Mouse (Mus musculus) left cerebral cortex, postnatal 14 days (tissue): ENCODE measurements around the gene Cidec. TPM values are rescaled to one million over a fixed set of nuclear protein-coding genes. Genes with fewer than 3 reads are reported as not detected.

Source experiments
- DNase-seq, 2 experiments: peaks; one replicate each; pipeline ENCODE4 v3.0.0; 2021 to 2022; ENCODE audit warnings: low spot score in 2 of 2, mixed read lengths in 1 of 2
- intact Hi-C: fragments of 180-260 bp; cut with DNase I; formaldehyde crosslinking; loops from one replicate; pipeline ENCODE4 v1.15.1; 2025
- total RNA-seq, 2 experiments: library from RNA; stranded (reverse); gene quantifications; 2 replicates each; pipeline ENCODE4 v1.2.3; 2021

Gene Cidec
- total RNA-seq, 2 experiments from 2014 or later = not detected

DNA sequence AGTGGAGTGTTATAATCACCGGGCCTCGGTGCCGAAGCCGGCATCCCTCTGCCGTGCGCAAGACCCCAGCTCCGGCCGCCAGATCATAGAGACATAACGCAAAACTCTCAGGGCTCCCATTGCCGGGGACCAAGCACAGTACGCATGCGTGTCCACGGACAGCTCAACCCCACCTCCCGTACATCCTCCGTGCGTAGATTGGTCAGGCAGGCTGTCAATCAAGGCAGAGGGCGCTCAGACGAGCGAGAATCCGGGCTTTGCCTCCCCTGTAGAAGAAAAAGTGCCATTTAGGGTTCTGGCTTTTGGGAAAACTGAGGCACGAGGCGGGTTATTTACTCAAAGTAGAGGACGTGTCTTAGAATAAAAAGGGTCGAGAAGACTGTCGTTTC lies 16.4 kb downstream of the Cidec start, which contains the start of gene Rpusd3:
Rpusd3 (minus strand) TSS at position 142 of the 389 bp plus-strand sequence.
- intact Hi-C loops = no loop called here
- peak; percentile 95 to 99 for DNase-seq

DNA sequence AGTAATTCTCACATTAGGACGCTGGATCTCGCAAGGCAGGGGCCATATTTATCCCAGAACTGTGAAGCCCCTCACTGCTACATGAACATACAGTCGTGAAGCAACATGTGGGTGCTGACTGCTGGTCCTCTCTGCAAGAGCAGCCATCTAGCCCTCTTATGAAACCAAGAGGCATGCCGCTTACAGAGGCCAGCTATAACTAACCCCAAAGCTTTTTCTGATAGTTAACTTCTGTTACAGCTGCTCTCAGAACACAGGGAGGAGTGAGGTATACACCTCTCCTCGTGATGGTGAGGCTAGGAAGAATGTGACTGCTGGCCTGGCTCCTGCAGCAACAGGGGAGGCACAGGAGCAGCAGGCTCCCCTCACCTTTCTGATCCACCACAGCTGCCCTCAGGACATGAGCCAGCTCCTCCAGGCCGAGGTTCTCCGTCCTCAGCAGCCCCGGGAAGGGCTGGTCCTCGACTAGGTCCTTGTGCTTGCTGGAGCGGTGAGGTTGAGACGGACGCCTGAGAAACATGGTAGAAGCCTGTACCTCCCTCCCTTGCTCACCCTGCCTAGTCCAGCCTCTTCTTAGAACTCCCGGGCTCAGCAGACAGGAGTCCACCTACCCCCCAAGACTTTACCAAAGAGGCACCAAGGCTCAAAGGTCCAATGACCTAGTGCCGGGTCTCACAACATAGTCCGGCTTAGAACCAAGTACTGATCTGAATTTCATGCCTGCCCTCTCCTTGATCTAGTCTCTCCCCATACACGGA lies 16.9 kb downstream of the Cidec start:
- DNase-seq = no peak
- intact Hi-C loops = no loop called here

DNA sequence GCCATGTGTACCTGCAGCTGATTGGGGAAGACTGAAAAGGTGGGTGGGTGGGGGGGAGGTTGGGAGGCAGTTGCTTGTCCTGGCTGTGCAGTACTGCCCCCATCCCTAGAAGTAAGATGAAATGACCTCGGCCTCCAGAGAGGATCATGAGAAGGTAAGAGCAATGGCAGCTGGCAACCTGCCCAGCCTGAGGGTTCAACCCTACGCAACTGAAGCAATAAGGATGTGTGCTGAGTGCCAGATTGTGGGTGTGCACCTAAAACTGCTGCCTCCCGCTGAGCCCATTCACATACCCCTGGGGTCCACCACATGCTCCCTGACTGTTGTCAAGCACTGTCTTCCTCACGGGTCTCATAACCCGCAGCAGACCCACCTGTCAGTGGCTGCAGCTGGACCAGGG lies 19.1 kb downstream of the Cidec start:
- no peak for DNase-seq
- intact Hi-C loops = no loop called here

DNA sequence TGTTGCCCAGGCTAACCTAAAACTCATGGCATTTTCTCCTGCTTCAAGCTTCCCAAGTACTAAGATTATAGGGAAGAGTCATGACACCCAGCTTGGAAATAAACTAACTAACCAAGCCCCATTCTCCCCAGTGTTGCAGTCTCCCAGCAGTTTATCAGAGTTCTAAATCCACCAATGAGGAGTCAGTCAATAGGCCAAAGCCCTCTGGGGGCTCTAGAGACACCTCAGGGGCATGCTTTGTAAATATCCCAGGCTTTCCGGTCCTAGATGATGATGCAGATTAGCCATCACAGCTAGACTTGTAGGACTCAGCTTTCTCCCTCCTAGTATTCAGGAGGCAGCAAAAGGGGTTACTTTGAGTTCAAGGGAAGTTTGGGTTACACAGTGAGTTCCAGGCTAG lies 25.6 kb downstream of the Cidec start:
- intact Hi-C loops = no loop called here
- DNase-seq = no peak

DNA sequence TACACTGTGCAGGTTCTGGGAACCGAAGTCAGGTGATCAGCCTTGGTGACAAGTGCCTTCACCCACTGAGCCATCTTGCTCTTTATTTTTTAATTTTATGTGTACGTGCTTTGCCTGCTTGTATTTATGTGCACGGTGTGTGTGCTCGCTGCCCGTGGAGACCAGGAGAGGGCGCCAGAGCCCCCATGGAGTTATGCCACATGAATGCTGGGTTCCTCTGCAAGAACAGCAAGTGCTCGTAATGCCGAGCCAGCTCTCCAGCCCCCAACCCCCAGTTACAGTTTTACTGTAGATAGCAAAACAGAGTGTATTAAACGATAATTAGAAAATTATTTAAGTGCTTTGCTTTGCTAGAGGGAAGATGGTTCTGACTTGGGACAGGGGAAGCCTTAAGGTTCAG lies 28.9 kb downstream of the Cidec start:
- peak in 1 of 2 experiments; percentile 51 for DNase-seq
- intact Hi-C loops = no loop called here

DNA sequence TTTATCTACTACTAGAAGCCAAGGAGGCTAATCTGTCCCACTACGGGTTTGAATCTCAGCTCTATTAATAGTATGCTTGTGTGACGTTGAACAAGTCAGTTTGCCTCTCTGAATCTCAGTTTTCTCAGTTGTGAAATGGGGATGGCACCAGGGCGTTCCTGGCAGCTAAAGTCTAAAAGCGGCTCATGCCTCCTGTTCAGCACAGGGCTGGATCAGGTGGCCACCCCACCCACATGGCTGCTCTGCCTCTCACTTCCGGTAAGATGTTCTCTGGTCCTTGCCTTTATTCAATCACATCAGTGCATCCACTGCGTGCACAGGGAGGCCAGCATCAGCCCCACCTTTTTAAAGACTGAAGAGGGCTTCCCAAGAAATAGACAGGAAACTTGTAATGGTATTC lies 30.1 kb downstream of the Cidec start:
- intact Hi-C loops = no loop called here
- DNase-seq = peak in 1 of 2 experiments; percentile 40

DNA sequence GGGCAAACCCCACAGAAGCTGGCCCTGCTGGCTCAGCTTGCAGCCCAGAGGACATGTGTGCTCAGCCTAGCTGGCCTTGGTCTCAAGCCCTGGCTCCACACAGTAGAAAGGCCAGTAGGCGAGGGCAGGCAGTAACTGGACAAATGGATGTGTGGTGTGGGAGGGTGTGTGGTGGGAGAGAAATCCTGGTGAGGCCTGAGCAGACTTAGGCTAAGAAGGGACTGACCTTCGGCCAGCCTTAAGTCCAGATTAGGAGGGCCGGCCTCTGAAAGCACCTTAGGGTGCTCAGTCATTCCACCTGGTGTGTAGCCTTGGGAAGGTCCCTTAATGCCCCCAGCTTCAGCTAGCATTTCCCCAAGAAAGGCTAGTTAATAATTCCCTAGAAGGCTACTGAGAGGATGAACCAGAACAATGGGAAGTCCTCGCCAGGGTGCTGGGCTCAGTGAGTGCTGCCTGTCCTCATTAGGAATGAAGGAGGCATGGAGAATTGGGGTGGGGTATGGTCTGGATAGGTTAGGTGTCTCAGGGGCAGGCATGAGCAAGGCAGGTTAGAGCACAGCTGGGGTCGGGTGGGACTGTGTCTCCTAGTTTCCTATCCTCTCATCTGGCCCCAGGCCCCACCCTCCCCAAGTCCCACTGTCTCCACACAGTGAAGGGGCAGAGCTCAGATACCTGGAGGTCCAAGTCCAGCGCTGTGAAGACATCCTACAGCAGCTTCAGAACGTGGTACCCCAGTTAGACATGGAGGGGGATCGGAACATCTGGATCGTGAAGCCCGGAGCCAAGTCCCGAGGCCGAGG lies 30.7 kb downstream of the Cidec start:
- DNase-seq = no peak
- intact Hi-C loops = no loop called here

DNA sequence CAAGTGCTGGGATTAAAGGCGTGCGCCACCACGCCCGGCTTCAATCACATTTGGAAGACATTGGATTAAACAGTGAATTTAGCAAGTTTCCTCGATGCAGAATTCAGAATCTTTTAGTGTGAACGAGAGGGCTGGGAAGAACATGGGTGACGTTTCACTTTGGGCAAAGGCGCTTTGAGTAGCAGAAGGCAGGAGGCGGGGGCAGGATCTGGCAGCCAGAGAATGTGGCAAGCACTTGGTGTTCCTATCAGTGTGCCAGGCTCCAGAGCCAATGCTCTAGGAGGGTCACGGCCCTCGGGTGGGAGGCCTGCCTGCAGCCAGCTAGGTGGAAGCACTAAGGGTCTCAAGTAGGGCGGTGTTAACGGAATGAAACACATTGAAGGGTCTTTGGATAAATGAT lies 33.5 kb downstream of the Cidec start:
- intact Hi-C loops = no loop called here
- peak in 1 of 2 experiments; percentile 56 for DNase-seq

DNA sequence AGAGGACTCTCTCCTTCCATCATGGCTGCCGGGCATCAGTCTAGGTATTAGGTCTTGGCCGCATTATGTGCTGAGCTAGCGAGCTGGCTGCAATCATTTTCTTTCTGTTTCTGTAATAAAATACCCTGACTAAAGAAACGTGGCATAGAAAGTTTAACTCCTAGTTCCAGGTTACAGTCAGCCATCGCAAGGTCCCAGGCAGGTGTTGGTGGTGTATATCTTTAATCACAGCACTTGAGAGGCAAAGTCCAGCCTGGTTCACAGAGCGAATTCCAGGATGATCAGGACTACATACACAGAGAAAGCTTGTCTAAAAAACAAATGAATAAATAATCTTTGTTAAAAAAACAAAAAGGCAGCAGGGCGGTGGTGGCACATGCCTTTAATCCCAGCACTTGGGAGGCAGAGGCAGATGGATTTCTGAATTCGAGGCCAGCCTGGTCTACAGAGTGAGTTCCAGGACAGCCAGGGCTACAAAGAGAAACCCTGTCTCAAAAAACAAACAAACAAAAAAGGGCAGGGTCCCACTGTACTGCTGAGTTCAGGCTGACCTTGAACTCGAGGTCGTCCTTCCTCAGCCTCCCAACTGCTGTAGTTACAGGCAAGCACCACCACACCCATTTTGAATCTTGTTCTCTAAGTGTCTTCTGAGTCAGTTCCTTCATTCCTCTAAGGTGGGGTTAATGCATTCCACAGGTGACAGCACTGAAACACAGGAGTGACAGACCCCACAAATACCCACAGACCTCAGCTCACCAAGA lies 39.1 kb downstream of the Cidec start:
- intact Hi-C loops = no loop called here

DNA sequence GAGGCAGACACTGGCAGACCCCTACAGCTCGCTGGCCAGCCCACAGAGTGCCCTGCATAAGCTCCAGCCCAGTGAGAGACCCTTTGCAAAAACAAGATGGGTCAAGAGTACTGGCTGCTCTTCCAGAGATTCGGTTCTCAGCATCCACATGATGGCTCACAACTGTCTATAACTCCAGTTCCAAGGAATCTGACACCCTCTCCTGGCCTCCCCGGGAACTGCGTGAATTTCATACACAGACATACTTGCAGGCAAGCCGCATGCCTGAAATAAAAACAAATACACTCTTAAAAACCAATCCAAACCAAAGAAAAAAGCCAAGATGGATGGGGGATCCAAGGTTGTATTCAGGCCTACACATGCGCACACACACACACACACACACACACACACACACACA lies 40.1 kb downstream of the Cidec start:
- intact Hi-C loops = no loop called here
- no peak for DNase-seq

More for the DNA sequence above, 39.1 kb downstream of the Cidec start:
- DNase-seq = no peak

DNA sequence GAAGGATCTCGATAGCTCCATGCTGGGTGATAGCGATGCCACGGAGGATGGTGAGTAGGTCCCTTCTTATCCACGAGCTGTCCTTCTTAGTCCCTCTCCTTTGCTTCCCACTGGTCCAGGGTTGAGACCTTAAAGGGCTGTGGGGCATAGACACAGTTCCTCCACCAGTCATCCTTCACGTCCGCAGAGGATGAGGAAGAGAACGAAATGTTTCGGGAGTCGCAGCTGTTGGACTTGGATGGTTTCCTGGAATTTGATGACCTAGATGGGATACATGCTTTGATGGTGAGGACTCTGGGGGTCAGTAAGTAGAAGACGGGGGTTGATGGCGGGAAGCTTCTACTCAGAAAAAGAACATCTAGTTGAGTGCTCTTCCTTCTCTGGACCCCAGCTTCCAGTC lies 40.7 kb downstream of the Cidec start:
- intact Hi-C loops = no loop called here

DNA sequence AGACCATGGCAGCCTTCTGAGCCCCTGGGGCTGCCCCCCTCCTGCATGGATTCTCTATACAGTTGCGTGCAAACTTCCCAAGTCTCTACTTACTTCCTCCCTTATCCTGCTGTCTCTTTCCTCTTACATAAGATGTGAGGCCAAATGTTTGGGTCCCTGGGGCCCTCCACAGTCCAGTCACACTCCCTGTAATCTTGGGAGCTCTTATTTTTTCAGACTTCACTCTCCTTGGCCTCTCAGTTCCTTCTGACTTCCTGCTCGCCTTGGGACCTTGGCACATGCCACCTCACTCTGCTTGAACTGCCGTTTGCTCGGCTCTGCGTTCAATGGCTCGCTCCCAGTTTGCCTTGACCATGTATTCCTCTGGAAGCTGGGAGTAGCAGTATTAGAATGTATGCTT lies 41.6 kb downstream of the Cidec start:
- intact Hi-C loops = no loop called here
- DNase-seq = no peak

More for the DNA sequence above, 40.7 kb downstream of the Cidec start:
- DNase-seq = no peak

DNA sequence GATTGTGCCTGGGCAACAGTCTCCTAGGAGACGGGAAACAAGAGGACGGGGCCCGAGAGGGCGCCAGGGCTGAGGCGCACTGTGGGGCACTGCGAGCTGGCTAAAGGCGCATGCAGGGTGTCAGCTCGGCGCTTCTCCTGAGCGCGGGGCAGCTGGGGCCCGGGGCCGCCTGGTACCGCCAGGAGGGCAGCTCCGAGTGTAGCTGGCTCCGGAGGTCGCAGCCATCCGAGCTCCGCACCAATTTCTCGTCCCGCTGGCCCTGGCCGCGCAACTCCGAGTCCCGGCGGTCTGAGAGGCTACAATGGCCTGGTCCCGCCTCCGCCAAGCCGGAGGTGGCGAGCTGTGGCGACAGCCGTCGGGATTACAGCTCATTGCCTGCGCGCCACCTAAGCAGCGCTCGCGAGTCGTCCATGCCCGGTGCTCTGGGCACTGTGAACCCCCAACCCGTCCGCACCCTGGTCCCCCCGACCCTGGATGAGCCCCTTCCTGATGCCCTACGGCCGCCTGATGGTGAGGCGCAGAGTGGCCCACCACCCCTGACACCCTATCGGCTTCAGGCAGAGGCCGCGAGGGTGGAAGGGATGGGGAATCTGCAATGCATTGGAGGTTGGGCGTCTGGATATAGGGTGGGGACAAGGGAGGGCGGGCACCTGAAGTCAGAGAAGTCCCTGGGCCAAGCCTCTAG lies 43.0 kb downstream of the Cidec start:
- intact Hi-C loops = no loop called here
- DNase-seq = peak; percentile 29 to 49

DNA sequence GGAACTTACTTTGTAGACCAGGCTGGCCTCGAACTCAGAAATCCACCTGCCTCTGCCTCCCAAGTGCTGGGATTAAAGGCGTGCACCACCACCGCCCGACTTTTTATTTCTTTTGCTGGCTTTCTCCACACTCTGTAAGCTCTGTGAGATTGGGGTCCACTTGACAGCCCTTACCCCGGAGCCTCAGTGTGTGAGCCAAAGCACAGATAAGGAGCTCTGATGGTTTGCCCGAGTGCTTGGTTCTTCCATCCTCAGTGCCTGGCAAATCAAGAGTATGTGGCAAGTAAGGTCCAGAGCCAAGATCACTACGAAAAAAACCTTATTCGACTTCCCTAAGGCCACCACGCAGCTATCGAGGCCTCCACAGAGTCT lies 43.6 kb downstream of the Cidec start:
- no peak for DNase-seq
- intact Hi-C loops = no loop called here

DNA sequence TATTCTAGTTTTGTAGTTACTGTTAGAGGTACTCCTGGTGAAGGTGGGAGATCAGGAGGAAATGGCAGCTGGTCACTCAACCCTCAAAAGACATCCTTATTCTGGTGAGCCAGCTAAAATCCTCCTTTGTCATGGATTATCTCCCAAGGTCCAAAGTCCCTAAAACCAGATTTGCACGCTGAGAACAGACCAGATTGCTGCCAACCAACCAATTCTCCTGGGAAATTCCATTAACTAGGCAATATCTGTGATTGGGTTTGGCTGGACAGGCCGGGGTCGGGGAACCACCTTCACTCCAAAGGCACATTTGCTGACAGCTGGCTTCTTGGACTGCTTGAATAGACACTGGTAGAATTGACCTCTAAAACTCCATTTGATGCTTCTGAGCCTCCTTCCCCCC lies 44.8 kb downstream of the Cidec start:
- no peak for DNase-seq
- intact Hi-C loops = no loop called here

DNA sequence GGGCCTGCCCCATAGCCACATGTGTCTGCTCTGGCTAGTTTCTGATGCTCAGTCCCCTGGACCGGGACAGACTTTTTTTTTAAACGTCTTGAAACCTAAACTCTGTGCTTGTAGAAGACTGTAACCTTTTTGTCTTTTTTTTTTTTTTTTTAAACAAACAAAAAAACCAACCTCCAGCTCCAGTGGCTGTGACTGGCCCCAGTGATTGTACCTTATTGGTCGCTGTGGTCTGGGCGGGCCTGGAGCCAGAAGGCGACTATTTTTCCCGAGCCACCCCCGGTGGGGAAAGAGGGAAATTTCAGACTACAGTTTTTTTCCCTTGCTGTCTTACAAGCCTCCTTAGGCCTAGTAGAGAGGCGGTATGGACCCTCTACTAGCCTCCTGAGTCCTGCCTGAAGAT lies 46.6 kb downstream of the Cidec start, which contains the start of gene Ttll3:
Ttll3 (plus strand) TSS at position 301 of the 400 bp plus-strand sequence.
- intact Hi-C loops = no loop called here
- DNase-seq = no peak

DNA sequence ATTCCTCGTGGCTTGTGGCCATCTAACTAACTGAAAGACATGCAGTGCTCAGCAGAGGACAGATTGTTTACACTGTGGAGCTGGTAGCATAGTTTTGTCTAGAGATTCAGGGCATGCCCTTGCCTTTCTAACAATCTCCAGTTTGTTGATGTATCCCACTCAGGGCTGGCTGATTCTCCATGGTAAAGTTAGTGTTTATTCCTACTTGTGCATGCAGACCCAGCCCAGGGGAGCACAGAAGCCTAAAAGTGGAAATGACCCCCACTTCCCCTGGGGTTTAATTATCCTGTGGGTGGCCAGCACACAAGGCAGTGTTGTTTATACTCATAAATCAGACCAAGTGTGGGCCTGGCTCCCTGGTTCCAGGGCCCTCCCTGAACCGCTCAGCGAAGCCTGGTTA lies 49.5 kb downstream of the Cidec start:
- no peak for DNase-seq
- intact Hi-C loops = no loop called here

DNA sequence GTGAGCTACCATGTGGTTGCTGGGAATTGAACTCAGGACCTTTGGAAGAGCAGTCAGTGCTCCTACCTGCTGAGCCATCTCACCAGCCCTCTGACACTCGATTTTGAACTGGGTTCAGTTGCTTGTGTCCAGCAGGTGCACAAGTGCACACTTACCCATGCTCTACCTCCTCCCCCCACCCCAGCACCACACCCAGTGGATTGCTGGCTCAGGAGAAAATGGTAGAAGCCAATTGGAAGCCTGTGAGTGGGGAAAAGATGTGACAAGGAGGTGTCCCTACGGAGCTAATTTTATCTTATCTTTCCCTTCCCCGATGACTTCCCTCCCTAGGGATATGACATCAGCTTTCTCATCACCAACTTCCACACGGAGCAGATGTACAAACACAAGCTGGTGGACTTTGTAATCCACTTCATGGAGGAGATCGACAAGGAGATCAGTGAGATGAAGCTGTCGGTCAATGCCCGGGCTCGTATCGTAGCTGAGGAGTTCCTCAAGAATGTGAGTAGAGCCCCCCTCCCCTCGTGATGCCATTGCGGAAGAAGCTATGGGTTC lies 50.3 kb downstream of the Cidec start:
- DNase-seq = no peak
- intact Hi-C loops = no loop called here

DNA sequence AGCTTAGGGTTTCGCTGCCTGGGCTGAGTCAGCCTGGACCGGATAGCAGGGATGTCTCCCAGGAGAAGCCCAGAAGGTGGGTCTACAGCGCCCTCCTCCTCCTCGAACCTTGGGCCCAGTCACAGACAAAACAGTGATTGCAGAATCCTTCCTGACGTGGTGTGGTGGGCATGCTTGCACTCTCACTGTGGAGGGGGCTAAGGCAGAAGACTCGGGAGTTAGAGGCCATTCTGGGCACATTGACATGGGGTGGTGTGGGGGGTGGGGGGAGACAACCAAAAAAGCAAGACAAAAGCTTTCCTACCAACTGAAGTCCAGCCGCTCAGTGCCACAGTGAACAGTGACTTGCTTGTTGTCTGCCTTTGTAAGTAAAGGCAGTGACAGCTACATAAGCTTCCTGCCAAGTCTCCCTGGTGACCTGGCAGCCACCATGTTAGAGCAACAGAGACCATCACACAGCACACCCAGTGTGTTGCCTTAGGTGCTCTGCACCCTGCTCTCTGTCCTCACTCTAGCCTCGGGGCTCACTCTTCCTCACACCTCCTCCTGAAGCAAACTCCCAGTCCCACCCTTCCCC lies 51.1 kb downstream of the Cidec start:
- intact Hi-C loops = no loop called here
- DNase-seq = peak in 1 of 2 experiments; percentile 45
